Mouse (Mus musculus): ENCODE measurements at regions not wholly inside any gene's neighbourhood (a gene's known extent, or its start where the extent isn't known, plus 50 kb on each side); places are given as distances from the start of the nearest gene placed in this dataset.

DNA sequence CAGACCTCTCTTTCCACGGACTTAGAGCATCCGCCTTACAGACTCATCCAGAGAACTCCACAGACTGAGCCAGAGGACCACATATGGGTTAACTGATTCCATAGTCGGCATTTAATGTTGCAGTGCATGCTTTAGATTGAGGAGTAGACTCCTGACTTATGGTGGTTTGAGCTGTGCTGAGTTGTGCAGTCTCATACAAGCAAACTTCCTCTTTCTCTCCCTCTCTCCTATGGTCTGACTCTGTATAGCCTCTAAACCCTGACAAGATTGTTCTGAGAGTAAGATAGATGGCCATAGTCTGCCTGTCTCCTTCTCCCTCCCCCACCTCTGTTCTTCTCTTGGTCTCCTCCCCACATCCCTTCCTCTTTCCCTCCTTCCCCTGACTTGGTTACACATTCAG lies 616.0 kb downstream of the Ryr2 start:
- DNase-seq (ENCODE audit: low spot score in 2 of 2), result no peak

DNA sequence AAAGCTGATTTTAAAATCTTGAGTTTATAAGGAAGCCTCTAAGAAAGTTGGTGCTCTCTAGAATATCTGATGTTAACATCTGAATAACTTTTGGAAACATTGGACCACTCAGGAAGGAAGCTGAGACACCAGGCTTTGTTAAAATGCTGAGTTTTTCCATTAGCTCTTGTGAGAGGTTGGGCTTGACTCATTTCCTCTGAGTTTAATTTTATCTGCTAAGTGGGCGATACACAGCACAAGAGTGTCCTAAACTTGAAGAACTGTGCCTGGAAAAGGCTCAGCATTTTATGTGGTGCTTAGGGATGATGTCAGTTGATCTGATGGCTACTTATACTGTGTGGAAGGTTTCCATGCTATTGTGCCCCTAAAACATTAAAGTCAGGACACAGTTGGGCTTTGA lies 623.6 kb downstream of the Ryr2 start:
- DNase-seq (ENCODE audit: low spot score in 2 of 2), result peak in 1 of 2 experiments; percentile 28

DNA sequence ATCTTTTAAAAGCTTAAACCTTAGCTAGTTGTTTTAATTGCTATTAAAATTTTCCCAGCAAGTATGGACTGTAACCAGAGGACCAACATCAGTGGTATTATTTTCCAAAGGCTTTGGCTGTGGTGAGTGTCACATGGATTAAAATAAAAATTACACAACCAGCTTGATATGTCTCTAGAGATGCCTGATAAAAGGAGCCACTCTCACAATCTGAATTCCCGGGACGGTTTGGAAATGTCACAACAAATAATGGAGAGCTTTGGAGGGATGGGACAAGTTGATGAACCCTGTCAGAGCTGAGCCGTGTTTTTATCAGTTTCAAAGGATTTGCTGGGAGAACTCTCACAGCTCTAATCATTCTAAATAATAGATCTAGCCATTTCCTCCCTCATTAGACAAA lies 624.0 kb downstream of the Ryr2 start:
- no peak for DNase-seq (ENCODE audit: low spot score in 2 of 2)

DNA sequence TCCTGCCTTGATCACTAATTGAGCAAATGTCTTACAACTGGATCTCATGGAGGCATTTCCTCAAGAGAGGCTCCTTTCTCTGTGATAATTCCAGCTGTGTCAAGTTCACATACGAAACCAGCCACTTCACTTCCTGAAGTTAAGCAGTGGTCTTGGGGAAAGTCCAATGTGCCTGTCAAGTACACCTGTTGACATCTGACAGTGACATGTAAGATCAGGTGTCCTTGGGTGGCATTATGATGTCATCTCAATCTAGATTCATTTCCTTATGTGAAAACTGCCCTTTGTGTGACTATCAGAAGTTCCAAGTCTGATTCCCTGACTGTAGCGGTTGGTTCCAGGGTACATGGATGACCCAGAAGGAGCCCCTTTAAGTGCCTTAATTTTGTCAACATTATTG lies 646.5 kb downstream of the Ryr2 start:
- DNase-seq (ENCODE audit: low spot score in 2 of 2), result no peak

DNA sequence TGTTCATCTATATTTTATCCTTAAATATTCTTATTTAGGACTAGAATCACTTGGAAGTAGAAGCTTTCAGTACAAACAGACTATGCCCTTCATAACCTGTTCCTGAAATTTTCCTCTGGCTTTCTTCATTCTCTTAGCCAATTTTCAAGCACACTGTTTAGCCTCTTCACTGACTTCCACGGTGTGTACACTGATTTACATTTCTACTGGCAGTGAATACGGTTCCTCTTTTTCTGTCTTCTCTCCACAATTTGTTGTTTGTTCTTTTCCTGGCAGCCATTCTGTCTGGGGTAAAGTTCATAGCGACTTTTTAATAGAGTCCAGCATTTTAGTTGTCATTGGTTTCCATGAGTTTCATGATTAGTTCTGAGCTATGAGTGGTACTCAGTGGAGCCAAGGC lies 651.6 kb downstream of the Ryr2 start:
- DNase-seq (ENCODE audit: low spot score in 2 of 2), result no peak

DNA sequence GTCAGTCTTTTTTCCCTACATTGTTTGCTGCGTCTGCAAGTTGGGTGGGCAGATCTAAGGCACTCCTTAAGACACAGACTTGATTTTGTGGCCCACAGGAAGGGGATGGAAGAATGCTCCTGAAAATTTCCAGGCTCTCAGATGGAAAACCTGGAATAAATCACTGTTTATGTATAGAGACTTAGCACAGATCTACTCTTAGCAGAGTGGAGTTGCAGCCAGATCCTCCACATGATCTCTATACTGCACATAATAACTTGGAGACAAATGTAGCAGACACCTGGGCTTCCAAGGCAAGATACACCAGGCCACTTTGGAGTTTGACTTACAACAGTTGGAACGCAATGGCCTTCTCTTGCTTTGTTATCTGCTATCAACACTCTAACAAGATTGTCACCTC lies 654.3 kb downstream of the Ryr2 start:
- DNase-seq (ENCODE audit: low spot score in 2 of 2), result no peak

DNA sequence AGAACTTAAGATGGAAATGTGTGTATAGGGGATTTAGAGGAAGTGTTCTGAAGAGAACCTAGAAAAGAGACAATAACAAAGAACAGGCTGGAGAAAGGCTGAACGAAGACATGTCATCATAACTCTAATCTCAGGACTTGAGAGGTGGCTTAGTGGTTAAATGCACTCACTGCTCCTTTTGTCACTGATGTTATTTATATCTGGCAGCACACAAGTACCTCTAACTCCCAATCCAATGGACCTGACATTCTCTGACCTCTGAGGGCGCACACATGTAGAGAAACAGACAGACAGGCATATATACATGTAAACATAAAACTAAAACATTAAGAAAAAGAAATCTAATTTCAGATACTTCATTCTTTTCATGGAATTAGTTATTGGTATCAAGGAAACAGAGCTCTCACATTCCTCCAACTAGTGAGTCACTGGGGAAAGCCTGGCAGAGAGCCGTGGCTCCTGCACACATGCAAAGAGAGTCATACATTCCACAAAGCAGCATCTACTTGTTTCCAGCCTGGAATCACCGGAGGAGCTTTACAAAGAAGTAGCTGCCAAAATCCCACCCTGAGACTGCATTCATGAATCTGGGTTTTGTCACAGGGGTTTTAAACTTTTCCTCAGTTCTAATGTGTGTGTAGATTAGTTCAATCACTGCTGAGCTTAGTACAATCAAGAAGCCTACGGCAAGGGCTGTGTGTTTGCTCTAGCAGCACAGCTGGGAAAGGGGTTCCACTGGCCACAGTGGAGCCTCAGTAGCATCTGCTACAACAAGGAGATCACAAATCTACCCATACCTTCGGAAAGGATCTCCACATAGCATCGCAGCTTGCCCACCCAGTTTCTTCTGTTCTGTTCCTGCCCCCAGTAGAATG lies 674.0 kb downstream of the Ryr2 start:
- DNase-seq (ENCODE audit: low spot score in 2 of 2), result peak; percentile 2 to 36

DNA sequence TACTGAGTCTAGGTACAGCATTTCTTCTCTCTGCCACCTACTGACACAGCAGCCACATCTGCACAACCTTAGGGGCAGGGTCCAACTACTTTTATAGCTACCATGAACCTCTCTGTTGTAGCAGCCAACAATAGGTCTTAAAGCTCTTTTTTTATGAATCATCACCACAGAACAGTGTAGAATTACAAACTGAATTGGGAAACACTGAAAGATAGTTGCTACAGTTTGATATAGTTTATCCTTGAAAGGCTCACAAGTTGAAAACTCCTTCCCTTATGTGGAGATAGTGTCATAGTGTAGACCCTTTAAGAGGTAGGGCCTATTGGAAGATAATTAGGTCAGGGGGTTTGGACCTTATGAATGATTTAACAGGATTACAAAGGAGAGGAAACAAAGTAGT lies 679.9 kb downstream of the Ryr2 start:
- no peak for DNase-seq (ENCODE audit: low spot score in 2 of 2)

DNA sequence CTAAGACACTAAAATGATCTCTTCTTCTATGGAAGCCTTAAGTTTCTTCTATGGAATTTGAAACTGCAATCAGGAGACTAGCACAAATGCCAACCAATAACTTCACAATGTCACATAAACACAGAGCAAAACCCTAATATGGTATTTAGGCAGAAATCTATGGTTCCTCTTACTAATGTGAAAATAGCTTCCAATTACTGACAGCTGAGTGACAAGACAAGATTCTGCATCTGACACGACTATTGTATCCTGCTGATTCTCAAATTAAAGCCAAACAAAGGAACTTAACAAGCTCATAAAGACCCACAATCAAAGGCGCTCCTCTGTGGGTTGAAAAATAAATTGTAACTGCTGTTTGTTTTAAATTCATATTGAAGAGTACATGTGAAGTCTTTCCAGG lies 714.7 kb downstream of the Ryr2 start:
- DNase-seq (ENCODE audit: low spot score in 2 of 2), result no peak

DNA sequence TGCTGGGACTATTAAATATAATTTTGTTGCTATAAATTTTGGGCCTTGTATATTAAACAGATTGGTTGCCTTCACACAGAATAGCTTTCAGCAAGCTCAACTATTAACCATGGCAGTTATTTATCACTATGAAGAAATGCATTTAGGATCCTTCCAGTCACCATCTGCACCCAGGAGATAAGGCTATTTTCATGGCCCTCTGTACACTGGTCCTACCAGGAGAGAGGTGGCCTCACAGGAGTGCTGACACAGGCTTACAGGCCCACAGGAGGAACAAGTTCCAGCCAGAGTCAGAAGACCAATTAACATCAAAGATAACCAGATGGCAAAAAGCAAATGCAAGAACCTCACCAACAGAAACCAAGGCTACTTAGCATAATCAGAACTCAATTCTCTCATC lies 731.3 kb downstream of the Ryr2 start:
- DNase-seq (ENCODE audit: low spot score in 2 of 2), result no peak

DNA sequence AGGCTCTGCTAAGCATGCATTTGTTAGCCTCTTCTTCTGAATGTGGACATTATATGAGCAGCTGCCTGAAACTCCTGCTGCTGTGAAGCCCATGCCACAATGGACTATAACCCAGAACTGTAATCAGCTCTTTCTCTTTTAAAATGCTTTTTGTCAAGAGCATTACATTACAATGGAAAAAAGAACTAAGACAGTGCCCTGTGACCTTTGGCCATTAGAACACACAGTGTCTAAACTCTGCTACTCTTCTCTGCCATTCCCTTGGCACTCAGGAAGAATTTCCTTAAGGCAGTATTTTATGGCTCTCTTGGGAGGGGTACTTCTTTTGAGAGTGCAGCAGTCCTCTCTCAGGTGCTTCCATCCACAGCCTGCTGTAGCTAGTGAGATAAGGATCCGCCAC lies 737.3 kb downstream of the Ryr2 start:
- no peak for DNase-seq (ENCODE audit: low spot score in 2 of 2)

DNA sequence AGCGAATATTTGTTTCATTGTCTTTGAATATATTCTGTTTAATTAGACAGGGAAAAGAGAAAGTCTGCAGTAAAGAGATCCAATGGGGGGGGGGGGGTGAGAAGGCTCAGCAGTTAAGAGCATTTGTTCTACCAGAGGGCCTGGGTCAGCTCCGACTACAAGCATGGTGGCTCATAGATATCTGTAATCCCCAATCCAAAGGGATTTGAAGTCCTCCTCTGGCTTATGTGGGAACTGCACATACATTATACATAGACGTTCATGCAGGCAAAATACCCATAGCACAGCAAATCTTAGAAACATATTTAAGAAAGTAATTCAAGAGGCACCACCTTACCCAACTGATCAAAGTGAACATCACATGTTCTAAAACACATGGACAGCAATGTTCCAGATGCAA lies 743.9 kb downstream of the Ryr2 start:
- no peak for DNase-seq (ENCODE audit: low spot score in 2 of 2)

DNA sequence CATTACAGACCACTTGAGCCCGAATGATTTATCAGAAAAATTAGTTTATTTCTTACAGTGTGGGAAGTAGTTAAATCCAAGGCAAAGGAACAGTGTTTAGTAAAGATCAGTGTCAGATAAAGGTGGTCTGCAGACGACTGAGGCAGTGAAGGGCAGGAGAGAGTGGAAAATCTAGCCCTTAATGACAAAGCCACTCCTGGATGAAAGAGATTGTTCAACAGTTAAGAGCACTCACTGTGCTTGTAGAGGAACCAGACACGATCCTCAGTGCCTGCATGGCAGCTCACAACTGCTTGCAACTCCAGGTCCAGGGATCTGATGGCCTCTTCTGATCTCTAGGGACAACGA lies 758.3 kb downstream of the Ryr2 start:
- DNase-seq (ENCODE audit: low spot score in 2 of 2), result no peak

DNA sequence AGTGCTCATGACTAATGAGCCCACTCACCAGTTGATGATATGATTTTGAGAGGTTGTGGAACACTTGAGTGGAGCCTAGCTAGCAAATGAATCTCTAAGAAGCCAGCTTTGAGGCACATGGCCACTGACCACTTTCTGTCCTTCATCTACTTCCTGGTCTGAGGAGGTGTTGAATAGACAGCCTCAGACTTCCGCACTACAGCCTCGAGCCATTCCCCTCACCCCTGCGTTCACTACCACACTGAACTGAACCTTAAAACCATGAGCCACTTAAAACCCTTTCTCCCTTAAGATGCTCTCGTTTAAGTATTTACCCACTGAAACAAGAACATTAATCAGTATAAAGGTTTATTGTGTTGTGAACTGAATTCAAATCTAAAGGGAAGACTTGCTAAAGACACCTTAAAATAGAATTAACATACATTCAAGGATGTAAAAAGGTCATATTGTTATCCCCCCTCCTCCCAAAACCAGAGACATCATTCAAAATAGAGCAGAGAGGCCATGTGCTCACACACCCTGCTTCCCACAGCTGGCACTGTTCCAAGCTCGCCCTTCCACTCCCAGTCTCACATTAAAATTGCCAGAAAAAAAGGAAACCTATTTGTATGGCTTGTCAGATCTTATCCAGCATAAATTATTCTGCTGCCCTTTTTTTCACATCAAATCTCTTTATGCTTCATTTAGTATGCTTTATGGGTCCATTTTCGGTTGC lies 758.8 kb downstream of the Ryr2 start:
- DNase-seq (ENCODE audit: low spot score in 2 of 2), result no peak

DNA sequence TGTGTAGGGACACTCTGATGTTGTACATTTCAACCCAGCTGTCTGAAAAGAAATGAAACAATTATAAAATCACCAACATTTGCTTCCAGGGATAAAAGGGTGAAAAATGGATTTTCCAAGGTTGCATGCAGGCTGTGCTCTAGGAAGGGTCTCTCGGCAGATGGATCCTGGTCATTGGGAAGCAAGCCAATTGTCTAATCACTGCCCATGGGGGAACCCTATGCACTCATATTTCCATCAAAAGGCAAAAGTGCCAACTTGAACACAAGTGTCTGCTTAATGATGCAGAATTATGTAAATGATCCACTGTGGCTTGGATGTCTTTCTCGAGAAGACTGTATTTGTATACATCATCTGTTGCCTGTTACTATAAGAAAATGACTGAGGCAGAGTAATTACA lies 762.2 kb downstream of the Ryr2 start:
- DNase-seq (ENCODE audit: low spot score in 2 of 2), result no peak

DNA sequence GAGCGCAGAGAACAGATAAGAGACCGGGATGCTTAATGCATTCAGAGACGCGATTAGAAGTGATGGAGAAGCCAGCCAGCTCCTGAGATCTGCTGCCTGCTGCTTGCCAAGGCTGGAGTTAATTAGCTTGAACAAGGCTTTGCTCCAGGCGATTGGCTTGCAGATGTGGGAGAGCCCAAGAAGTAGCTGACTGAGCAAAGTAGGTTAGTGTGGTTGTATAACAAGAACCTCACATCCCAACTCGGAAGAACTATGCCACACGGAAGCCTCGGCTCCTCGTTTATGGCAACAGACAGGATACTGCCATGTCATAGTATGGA lies 768.5 kb downstream of the Ryr2 start:
- DNase-seq (ENCODE audit: low spot score in 2 of 2), result peak; percentile 4 to 53

DNA sequence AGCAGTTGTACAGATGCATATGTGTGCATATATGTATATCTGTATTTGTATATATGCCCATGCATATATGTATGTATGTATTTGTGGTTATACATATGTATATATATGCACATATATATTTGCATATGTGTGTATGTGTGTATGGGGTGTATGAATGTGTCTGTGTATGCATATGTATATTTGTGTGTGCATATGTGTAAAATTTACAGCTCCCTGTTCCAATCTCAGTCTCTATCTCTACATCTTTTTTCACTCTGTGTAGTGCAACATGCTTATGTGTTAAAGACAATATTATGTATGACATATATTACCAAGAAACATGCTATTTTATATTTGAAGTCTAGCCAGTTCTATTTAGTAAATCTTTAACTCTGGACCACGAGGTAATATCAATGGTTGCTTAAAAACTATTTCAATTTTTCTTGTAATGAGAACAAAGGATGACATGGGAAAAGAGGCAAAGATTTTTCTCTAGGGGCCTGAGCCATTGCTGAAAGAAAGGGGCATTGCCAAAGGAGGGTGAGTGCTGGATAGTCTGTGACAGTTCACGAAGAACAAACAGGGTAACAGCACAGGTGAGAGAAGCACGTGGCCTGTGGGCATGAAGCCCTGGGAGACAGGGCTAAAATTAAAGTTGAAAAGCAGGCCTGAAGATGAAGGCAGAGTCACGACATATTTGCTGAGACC lies 769.0 kb downstream of the Ryr2 start:
- DNase-seq (ENCODE audit: low spot score in 2 of 2), result no peak

DNA sequence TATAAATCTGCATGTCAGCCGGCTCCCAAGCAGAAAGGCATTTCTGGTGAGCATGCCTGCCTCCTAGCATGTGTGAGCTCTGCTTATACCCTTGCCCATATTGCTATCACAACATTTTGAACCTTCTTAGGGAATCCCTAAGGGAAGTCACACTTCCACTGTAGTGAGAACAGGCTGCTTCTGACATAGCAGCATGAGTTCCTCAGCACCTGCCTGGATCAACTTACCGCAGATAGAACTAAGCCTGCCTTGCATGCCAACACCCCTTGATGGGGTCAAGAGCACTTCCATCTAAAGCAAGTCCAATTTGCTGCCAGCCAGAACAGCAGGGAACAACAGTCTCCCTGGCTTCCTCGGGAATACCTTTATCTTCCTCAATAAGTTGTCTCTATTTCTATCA lies 769.8 kb downstream of the Ryr2 start:
- DNase-seq (ENCODE audit: low spot score in 2 of 2), result no peak

DNA sequence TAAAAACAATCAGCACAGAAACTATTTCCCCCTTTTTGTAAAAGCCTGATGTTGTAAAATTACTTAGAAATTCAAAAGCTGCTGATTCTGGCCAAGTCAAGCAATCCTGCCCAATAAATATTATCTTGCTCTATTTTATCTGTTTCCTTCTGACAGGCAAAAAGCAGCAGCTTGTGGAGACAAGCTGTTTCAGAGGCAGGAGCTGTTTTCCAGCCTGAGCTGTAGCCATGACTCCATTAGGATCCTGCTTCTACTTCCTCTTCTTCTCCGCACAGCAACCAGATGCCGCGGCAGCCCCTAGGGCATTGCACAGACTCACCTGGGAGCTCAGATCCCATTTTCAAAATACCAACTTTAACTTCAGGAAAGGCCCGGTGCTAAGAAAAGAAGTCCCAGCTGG lies 774.8 kb downstream of the Ryr2 start:
- no peak for DNase-seq (ENCODE audit: low spot score in 2 of 2)

DNA sequence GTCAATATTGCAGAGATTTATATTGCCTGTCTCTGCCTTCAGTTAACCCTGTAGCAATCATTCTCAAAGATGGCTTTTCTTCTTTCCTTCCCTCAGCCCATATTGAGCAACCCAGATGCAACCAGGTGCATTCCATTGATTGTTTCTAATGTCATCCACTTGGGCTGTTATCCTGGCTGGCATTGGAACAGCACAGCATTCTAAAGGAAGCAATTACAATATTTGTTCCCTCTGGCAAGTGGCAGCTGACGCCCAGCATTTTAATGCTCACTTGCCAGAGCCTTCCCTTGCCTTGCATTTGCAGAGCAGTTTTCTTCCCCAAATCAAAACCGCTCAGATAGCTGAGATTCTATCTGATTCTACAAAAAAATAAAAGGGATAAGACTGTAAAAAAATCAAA lies 798.0 kb downstream of the Ryr2 start:
- no peak for DNase-seq (ENCODE audit: low spot score in 2 of 2)

DNA sequence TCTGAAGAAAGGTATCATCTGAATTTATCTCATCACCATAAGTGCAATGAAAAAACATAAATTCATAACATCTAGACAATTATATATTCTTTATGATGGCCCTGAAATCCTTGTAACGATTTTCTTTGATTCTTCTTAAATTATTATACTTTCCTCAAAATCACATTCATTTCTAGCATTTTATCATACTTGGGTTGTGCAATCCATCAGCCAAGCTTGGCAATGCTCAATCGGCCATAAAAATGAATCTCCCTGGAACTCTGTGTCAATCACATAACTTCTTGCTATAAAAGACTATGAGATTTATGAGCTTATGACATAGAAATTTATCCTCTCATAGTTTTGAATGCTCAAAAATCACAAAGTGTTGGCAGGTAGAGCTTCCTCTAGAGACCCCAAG lies 811.3 kb downstream of the Ryr2 start:
- no peak for DNase-seq (ENCODE audit: low spot score in 2 of 2)

DNA sequence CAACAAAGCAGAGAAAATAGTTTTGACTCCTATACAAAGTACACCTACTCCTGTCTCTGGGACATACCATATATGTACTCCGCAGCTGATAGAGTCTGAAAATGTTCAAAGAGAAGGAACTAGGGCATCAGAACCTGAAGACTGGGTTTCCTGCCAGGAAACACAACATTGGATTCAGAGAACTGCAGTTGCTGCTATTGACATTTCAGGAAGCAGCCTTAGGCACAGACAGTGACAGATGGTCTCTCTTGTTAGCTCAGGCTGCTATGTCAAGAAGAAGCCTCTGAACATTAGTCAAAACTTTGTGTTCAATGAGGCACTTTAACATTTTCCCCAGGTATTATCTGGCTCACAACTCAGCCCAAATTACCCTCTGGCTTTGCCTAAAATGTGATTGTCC lies 812.1 kb downstream of the Ryr2 start:
- DNase-seq (ENCODE audit: low spot score in 2 of 2), result peak in 1 of 2 experiments; percentile 42

DNA sequence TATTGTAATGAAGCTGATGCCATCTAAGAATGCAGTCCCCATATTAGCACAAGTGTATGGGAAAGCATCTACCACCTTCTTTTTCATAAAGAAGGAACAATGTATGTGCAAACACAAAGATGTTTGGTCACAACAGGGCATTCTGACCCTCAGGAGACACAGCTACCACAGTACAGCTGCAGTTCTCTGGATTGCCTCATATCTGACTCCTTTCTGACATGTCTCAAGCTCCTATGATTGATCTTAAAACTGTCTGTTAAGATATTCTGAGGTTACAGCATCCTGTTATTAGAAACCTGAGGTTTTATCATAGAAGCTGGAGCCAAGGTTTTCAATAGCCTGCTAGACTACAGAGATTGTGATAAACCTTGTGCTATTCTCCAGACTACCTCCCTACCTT lies 813.0 kb downstream of the Ryr2 start:
- no peak for DNase-seq (ENCODE audit: low spot score in 2 of 2)

Measured in left cerebral cortex, adult 8-10 months (tissue).